34 mouse cellular contexts compared by ENCODE assay signal in genomic region chr6:123784857-123785256, GRCm38 (mm10). TPM values are rescaled to one million over a fixed set of nuclear protein-coding genes. Genes with fewer than 3 reads are reported as not detected.
DNase-seq lines count a peak whose midpoint lies in the region; ATAC-seq and TF ChIP-seq lines count a peak whose summit lies in the region.
"Had no signal": no experiment of that assay in that cellular context is flagged by ENCODE, and none has a peak within 500 bp of the region (broad histone marks: within the 10 kb centered on the region; RNA-seq: fewer than 3 reads in every experiment).

No protein-coding gene starts in this region.

- H3K9me3 ChIP-seq in G1E (replicated peaks), result no peaks in the 10 kb centered on the region
- H3K9me3 ChIP-seq: forebrain, embryonic 10.5 days; forebrain, embryonic 13.5 days; heart, embryonic 10.5 days; heart, embryonic 13.5 days; hindbrain, embryonic 12.5 days; intestine, embryonic 15.5 days had no signal

- no peaks in the 10 kb centered on the region for H3K36me3 ChIP-seq in G1E (replicated peaks)
- H3K36me3 ChIP-seq: forebrain, embryonic 10.5 days; heart, embryonic 10.5 days; heart, embryonic 13.5 days; hindbrain, embryonic 12.5 days; intestine, embryonic 15.5 days had no signal

- ATAC-seq in G1E (ENCODE audit: extremely low read depth, insufficient number of reproducible peaks, low FRiP score, poor library complexity, severe bottlenecking), result peak; percentile 82
- ATAC-seq: activated CD4-positive, CD25-positive, alpha-beta regulatory T cell, adult 4 months; CD4-positive, CD25-positive, alpha-beta regulatory T cell, adult 4 months; forebrain, embryonic 13.5 days; forebrain, embryonic 16.5 days; hindbrain, embryonic 16.5 days; intestine, embryonic 15.5 days; Patski had no signal

- no peak for TF ChIP-seq CTCF in G1E (IDR thresholded peaks at IDR 0.05; ENCODE audit: low read depth, low read length)

- DNase-seq in 3T3-L1 (ENCODE audit: low read depth, low spot score) (peak; percentile 17), 416B (ENCODE audit: low read depth) (peak; percentile 5), G1E (ENCODE audit: low spot score) (no peak), R1 (ENCODE audit: low read depth, low spot score) (peak; percentile 55)
- DNase-seq in adrenal gland, adult 2 months, result no peak
- no peak for DNase-seq in layer of hippocampus, postnatal 25 days (ENCODE audit: extremely low spot score in 1 of 2, low spot score in 1 of 2)
- DNase-seq in spleen, adult 18-20 months, result no peak
- DNase-seq: adrenal gland, postnatal 10 days; adrenal gland, postnatal 36 days; cerebellum, adult 18-20 months; cerebellum, adult 9-10 months; cerebellum, postnatal 14 days; gastrocnemius, postnatal 10 days; gastrocnemius, postnatal 36 days; heart, adult 2 months; heart, postnatal 14 days; heart, postnatal 4 days; kidney, adult 11 months had no signal

- H3K4me1 ChIP-seq in G1E (ENCODE audit: insufficient read depth, low read depth, low read length), result no peaks in the 10 kb centered on the region
- H3K4me1 ChIP-seq: forebrain, embryonic 10.5 days; forebrain, embryonic 13.5 days; heart, embryonic 10.5 days; heart, embryonic 13.5 days; hindbrain, embryonic 12.5 days; intestine, embryonic 15.5 days had no signal

- no peaks in the 10 kb centered on the region for H3K27me3 ChIP-seq in G1E (ENCODE audit: insufficient read depth, low read length)
- H3K27me3 ChIP-seq: forebrain, embryonic 13.5 days; heart, embryonic 13.5 days; hindbrain, embryonic 12.5 days; intestine, embryonic 15.5 days; Patski had no signal

- H3K4me3 ChIP-seq in G1E (ENCODE audit: low read depth, low read length), result no peak overlapping the region
- H3K4me3 ChIP-seq: forebrain, embryonic 10.5 days; forebrain, embryonic 13.5 days; heart, adult 2 months; heart, embryonic 10.5 days; heart, embryonic 13.5 days; hindbrain, embryonic 12.5 days; intestine, embryonic 15.5 days had no signal

RNA-seq across cellular contexts. Expression of gene Vmn2r24, which starts 6.2 kb away (rescaled TPM):
- total RNA-seq in G1E (2014; fragmentation: Nextera tagmentation) (not detected in 2 replicates), G1E (2017) (under 0.01 and 0.11 TPM in 2 replicates)
- polyA plus RNA-seq in G1E (2012), result not detected in 2 replicates
- not detected for total RNA-seq in adrenal gland, adult 2 months (2021)
- not detected in 2 replicates for polyA plus RNA-seq in adrenal gland, adult 2 months (2012; rRNA removed)
- not detected for total RNA-seq in layer of hippocampus, postnatal 25 days (2021)
- total RNA-seq: adrenal gland, postnatal 10 days; adrenal gland, postnatal 36 days; gastrocnemius, adult 18-20 months; gastrocnemius, postnatal 10 days; gastrocnemius, postnatal 36 days; granulocyte monocyte progenitor cell, adult 5-6 weeks; heart, adult 2 months; heart, postnatal 4 days had no signal
- polyA plus RNA-seq: embryonic facial prominence, embryonic 11.5 days; embryonic facial prominence, embryonic 14.5 days; forebrain, embryonic 10.5 days; forebrain, embryonic 13.5 days; forebrain, embryonic 16.5 days; heart, adult 2 months; heart, embryonic 10.5 days; heart, embryonic 13.5 days; heart, embryonic 16.5 days; hindbrain, embryonic 12.5 days; hindbrain, embryonic 16.5 days; intestine, embryonic 15.5 days; Patski had no signal

Comparison
In these comparisons a context has a peak if more than half of its experiments do, and no peak if none do; other contexts are left out.
1. DNase-seq: peak in 3T3-L1 (single experiment), 416B (single experiment) and R1 (single experiment); none in G1E (single experiment), adrenal gland, adult 2 months (single experiment), layer of hippocampus, postnatal 25 days (0 of 2) and spleen, adult 18-20 months (0 of 2).